ENCODE assay signal across 16 mouse cellular contexts in genomic region chr10:23236918-23237317, GRCm38 (mm10).
DNase-seq lines count a peak whose midpoint lies in the region; TF ChIP-seq lines count a peak whose summit lies in the region.
"Had no signal": no experiment of that assay in that cellular context is flagged by ENCODE, and none has a peak within 500 bp of the region (broad histone marks: within the 10 kb centered on the region; RNA-seq: fewer than 3 reads in every experiment).

No protein-coding gene starts in this region.

- H3K9me3 ChIP-seq in forebrain, embryonic 10.5 days, result no peaks in the 10 kb centered on the region
- H3K9me3 ChIP-seq: embryonic facial prominence, embryonic 12.5 days; forebrain, embryonic 12.5 days; hindbrain, embryonic 15.5 days; midbrain, embryonic 15.5 days had no signal

- 81% methylated on average over 11 of the region's 11 CpGs for WGBS in forebrain, embryonic 10.5 days

- H3K27ac ChIP-seq in gastrocnemius, adult 2 months, result peak overlapping the region; percentile 75
- H3K27ac ChIP-seq in forebrain, embryonic 10.5 days, result no peak overlapping the region
- H3K27ac ChIP-seq: embryonic facial prominence, embryonic 12.5 days; forebrain, embryonic 12.5 days; hindbrain, embryonic 15.5 days; midbrain, embryonic 15.5 days had no signal

- peak overlapping the region; percentile 38 for H3K4me3 ChIP-seq in gastrocnemius, adult 2 months
- H3K4me3 ChIP-seq in forebrain, embryonic 10.5 days, result no peak overlapping the region
- H3K4me3 ChIP-seq: embryonic facial prominence, embryonic 12.5 days; forebrain, embryonic 12.5 days; hindbrain, embryonic 15.5 days; midbrain, embryonic 15.5 days; myocyte had no signal

- DNase-seq in gastrocnemius, adult 2 months, result peak; percentile 53
- no peak for DNase-seq in gastrocnemius, postnatal 4 days (ENCODE audit: low spot score in 2 of 2)
- peak; percentile 11 for DNase-seq in ovary, postnatal 36 days (ENCODE audit: low spot score)
- DNase-seq in ovary, postnatal 14 days (ENCODE audit: low spot score), result no peak
- peak; percentile 14 for DNase-seq in gastrocnemius, postnatal 10 days
- DNase-seq in forebrain, embryonic 10.5 days (ENCODE audit: extremely low spot score, low spot score), result no peak
- DNase-seq in adrenal gland, postnatal 14 days, result no peak
- DNase-seq: cerebellum, adult 2 months; heart, postnatal 4 days; kidney, adult 2 months; lung, postnatal 4 days had no signal

- TF ChIP-seq CTCF in gastrocnemius, adult 2 months (IDR thresholded peaks at IDR 0.05), result no peak

- no peaks in the 10 kb centered on the region for H3K27me3 ChIP-seq in forebrain, embryonic 10.5 days (ENCODE audit: poor library complexity, severe bottlenecking)
- H3K27me3 ChIP-seq: embryonic facial prominence, embryonic 12.5 days; forebrain, embryonic 12.5 days; hindbrain, embryonic 15.5 days; midbrain, embryonic 15.5 days had no signal

- H3K4me1 ChIP-seq in forebrain, embryonic 10.5 days, result no peaks in the 10 kb centered on the region; the same call in 1 of the 2 replicates
- H3K4me1 ChIP-seq: embryonic facial prominence, embryonic 12.5 days; forebrain, embryonic 12.5 days; hindbrain, embryonic 15.5 days; midbrain, embryonic 15.5 days had no signal

- no peaks in the 10 kb centered on the region for H3K36me3 ChIP-seq in forebrain, embryonic 10.5 days (replicated peaks)
- H3K36me3 ChIP-seq: embryonic facial prominence, embryonic 12.5 days; forebrain, embryonic 12.5 days; hindbrain, embryonic 15.5 days; midbrain, embryonic 15.5 days had no signal

- intact Hi-C loops in gastrocnemius, adult 2 months (cut with DNase I), result loop anchor here (5.0 kb wide), 2 partner anchors 110 to 160 kb away; no protein-coding TSS in a partner anchor

Comparison
In these comparisons a context has a peak if more than half of its experiments do, and no peak if none do; other contexts are left out.
1. DNase-seq: peak in gastrocnemius, adult 2 months (single experiment), ovary, postnatal 36 days (single experiment) and gastrocnemius, postnatal 10 days (single experiment); none in gastrocnemius, postnatal 4 days (0 of 2), ovary, postnatal 14 days (single experiment), forebrain, embryonic 10.5 days (single experiment) and adrenal gland, postnatal 14 days (single experiment).